Mouse (Mus musculus): Measurements from ENCODE around the gene Lipo1. TPM values are rescaled to one million over a fixed set of nuclear protein-coding genes. Genes with fewer than 3 reads are reported as not detected.
"Not testable (repeated sequence)": the region's sequence is repeated elsewhere in the genome, so short reads cannot be mapped to it uniquely, and the experiment has no call there.

Lipo1 gene
- total RNA-seq (2014; fragmentation: Nextera tagmentation) (not detected in 2 replicates), total RNA-seq (2017) (0.05 TPM in 1 of 2 replicates, not detected in the other), polyA plus RNA-seq (2012) (not detected in 2 replicates)

DNA sequence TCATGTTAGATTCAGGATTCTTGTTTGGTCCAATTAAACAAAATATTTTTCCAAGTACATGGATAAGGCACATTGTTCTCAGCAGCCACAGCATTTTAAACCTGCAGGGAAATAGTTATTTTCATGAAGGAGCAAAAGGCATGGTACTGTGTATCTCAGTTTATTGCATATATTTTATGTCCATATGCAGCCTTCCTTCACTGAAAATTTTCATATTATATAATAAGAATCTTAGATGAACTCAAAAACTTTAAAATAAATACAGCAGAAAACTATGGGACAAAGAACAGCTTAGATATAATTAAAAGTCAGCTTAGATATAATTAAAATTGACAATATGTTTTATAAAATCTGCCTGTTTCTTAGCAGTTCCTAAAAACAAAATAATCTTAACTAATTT is at the start of gene Lipo1:
Lipo1 (minus strand) TSS at position 101 of the 400 bp plus-strand sequence.
- not testable (repeated sequence) for DNase-seq (ENCODE audit: low spot score); H3K27me3 ChIP-seq (ENCODE audit: insufficient read depth, low read length); H3K4me1 ChIP-seq (ENCODE audit: insufficient read depth, low read depth, low read length); ATAC-seq (ENCODE audit: extremely low read depth, insufficient number of reproducible peaks, low FRiP score, poor library complexity, severe bottlenecking); H3K9me3 ChIP-seq (replicated peaks); H3K4me3 ChIP-seq (ENCODE audit: low read depth, low read length); H3K36me3 ChIP-seq (replicated peaks)

DNA sequence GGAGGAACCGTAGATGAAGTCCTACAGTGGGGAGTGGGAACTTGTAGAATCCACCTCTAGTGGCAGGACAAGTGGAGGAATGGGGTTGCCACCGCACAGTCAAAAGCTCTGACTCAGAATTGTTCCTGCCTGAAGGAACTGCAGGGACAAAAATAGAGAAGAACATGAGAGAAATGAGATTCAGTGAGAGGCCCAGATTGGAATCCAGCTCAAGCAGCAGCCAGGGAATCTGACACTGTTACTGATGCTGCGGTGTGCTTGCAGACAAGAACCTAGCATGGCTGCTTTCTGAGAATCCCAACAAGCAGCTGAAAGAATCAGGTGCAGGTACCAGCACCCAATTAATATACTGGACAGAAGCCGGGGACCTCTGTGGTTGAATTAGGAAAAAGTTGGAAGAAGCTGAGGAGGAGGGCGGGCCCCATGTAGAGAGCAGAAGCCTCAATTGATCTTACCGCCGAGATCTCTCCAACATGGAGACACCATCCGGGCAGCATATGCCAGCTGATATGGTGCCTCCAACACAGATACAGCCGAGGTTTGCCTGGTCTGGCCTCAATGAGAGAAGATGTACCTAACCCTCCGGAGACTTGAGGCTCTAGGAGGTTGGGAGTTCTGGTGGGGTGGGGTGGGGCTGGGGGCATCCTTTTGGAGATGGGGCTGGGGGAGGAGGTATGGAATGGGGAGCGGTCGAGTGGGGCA is 532 bp downstream of the Lipo1 start:
- no peak for ATAC-seq (ENCODE audit: extremely low read depth, insufficient number of reproducible peaks, low FRiP score, poor library complexity, severe bottlenecking)
- no peak for TF ChIP-seq GATA2 (IDR thresholded peaks at IDR 0.05; ENCODE audit: borderline replicate concordance, low read depth, low read length)
- TF ChIP-seq POLR2AphosphoS5 (IDR thresholded peaks at IDR 0.05; ENCODE audit: insufficient replicate concordance, low read depth, low read length): no peak
- no peak for TF ChIP-seq TAL1 (conservative IDR thresholded peaks at IDR 0.05; ENCODE audit: low read depth, low read length)
- TF ChIP-seq CTCF (IDR thresholded peaks at IDR 0.05; ENCODE audit: low read depth, low read length): no peak
- TF ChIP-seq GATA1 (IDR thresholded peaks at IDR 0.05; ENCODE audit: borderline replicate concordance, low read length): no peak
- H3K27me3 ChIP-seq (ENCODE audit: insufficient read depth, low read length): no peaks in the 10 kb centered on the region

DNA sequence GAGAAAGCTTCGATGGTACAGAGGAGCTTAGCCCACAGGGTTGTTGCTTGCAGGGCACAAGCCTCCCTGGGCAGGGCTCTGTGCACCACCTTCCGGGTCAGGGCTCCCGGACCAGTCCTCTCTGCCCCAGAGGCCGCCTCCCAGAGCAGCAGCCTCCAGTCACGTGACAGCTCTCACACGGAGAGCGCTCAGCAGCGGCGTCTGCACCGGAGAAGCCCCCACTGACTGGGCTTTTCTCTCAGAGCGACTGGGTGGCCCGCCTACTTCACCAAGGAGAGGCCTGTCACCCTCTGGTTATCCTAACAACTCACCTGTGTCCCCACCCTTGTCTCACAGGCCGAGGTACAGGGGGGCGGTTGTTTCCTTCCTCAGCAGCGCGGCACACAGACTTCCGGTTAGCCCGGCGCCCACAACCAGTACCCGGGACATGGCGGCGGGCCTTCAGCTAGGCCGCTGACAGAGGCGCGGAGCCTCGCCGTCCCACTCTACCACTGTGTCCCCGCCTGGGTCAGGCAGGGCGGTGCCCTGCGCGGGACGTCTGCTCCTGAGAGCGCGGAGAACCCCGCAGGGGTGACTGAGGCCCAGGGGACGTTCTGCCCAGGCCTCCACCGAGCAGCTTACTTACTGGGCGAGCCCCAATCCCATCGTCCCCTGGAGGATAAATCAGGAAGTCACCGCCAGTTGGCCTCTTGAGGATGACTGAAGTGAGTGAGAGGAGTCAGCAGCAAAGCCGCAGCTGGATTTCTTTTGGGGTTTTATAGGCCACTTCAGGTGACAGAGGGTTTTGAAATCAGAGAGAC is 25.8 kb downstream of the Lipo1 start, which contains the start of gene Lipo3:
Lipo3 (minus strand) TSS at position 665 of the 800 bp plus-strand sequence.
- H3K27me3 ChIP-seq (ENCODE audit: insufficient read depth, low read length); H3K4me1 ChIP-seq (ENCODE audit: insufficient read depth, low read depth, low read length); DNase-seq (ENCODE audit: low spot score); H3K9me3 ChIP-seq (replicated peaks); ATAC-seq (ENCODE audit: extremely low read depth, insufficient number of reproducible peaks, low FRiP score, poor library complexity, severe bottlenecking); H3K4me3 ChIP-seq (ENCODE audit: low read depth, low read length); H3K36me3 ChIP-seq (replicated peaks): not testable (repeated sequence)

More for the DNA sequence above, 532 bp downstream of the Lipo1 start:
- DNase-seq (ENCODE audit: low spot score): no peak
- Histone ChIP-seq H3K36me3 (replicated peaks) (no peaks in the 10 kb centered on the region), H3K4me3 (ENCODE audit: low read depth, low read length) (no peak overlapping the region), H3K9me3 (replicated peaks) (no peaks in the 10 kb centered on the region), H3K4me1 (ENCODE audit: insufficient read depth, low read depth, low read length) (no peaks in the 10 kb centered on the region)

DNA sequence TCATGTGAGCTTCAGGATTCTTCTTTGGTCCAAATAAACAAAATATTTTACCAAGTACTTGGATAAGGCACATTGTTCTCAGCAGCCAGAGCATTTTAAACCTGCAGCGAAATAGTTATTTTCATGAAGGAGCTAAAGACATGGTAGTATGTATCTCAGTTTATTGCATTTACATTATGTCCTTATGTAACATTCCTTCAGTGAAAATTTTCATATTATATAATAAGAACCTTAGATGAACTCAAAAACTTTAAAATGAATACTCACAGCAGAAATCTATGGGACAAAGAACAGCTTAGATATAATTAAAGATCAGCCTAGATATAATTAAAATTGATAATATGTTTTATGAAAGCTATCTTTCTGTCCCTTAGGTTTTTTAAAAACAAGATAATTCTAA is 36.0 kb downstream of the Lipo1 start, which contains the start of gene Lipo2:
Lipo2 (minus strand) TSS at position 101 of the 400 bp plus-strand sequence.
- not testable (repeated sequence) for DNase-seq (ENCODE audit: low spot score); H3K9me3 ChIP-seq (replicated peaks); H3K36me3 ChIP-seq (replicated peaks); H3K4me1 ChIP-seq (ENCODE audit: insufficient read depth, low read depth, low read length); H3K4me3 ChIP-seq (ENCODE audit: low read depth, low read length); H3K27me3 ChIP-seq (ENCODE audit: insufficient read depth, low read length); ATAC-seq (ENCODE audit: extremely low read depth, insufficient number of reproducible peaks, low FRiP score, poor library complexity, severe bottlenecking)

Other genes starting within 250 kb of the Lipo1 start
- not detected in 2 replicates for gene Gm8978, start 162.2 kb downstream of the Lipo1 start, total RNA-seq (2014; fragmentation: Nextera tagmentation)
- gene Gm8978, start 162.2 kb downstream of the Lipo1 start, total RNA-seq (2017): 0.05 TPM in 1 of 2 replicates, not detected in the other
- not detected in 2 replicates for gene Gm8978, start 162.2 kb downstream of the Lipo1 start, polyA plus RNA-seq (2012)
- not detected in 2 replicates for gene Lipo2, start 36.1 kb downstream of the Lipo1 start, total RNA-seq (2014; fragmentation: Nextera tagmentation)
- gene Lipo2, start 36.1 kb downstream of the Lipo1 start, total RNA-seq (2017): 0.11 TPM in 1 of 2 replicates, not detected in the other
- not detected in 2 replicates for gene Lipo2, start 36.1 kb downstream of the Lipo1 start, polyA plus RNA-seq (2012)
- not detected in 2 replicates for gene Lipo3, start 25.5 kb downstream of the Lipo1 start, total RNA-seq (2014; fragmentation: Nextera tagmentation)
- 0.05 TPM in 1 of 2 replicates, not detected in the other for gene Lipo3, start 25.5 kb downstream of the Lipo1 start, total RNA-seq (2017)
- gene Lipo3, start 25.5 kb downstream of the Lipo1 start, polyA plus RNA-seq (2012): not detected in 2 replicates
- gene Lipf, start 173.7 kb upstream of the Lipo1 start, total RNA-seq (2014; fragmentation: Nextera tagmentation): not detected in 2 replicates
- gene Lipf, start 173.7 kb upstream of the Lipo1 start, total RNA-seq (2017): not detected in 2 replicates
- gene Lipf, start 173.7 kb upstream of the Lipo1 start, polyA plus RNA-seq (2012): not detected in 2 replicates
- gene Lipk, start 220.8 kb upstream of the Lipo1 start, total RNA-seq (2014; fragmentation: Nextera tagmentation): not detected in 2 replicates
- 0.05 TPM in 1 of 2 replicates, not detected in the other for gene Lipk, start 220.8 kb upstream of the Lipo1 start, total RNA-seq (2017)
- gene Lipk, start 220.8 kb upstream of the Lipo1 start, polyA plus RNA-seq (2012): not detected in 2 replicates